Mouse (Mus musculus) urinary bladder, postnatal 4 days (tissue): ENCODE data around the gene Abcf2.
A peak's percentile ranks its signal among the peaks of the same experiment; 100 is the strongest.
"Not testable (repeated sequence)": the region's sequence is repeated elsewhere in the genome, so short reads cannot be mapped to it uniquely, and the experiment has no call there.

Experiments
- DNase-seq, 2 experiments: peaks; one replicate each; pipeline ENCODE4 v3.0.0; 2021 to 2022; ENCODE audit warnings: low spot score in 2 of 2

Gene Abcf2

DNA sequence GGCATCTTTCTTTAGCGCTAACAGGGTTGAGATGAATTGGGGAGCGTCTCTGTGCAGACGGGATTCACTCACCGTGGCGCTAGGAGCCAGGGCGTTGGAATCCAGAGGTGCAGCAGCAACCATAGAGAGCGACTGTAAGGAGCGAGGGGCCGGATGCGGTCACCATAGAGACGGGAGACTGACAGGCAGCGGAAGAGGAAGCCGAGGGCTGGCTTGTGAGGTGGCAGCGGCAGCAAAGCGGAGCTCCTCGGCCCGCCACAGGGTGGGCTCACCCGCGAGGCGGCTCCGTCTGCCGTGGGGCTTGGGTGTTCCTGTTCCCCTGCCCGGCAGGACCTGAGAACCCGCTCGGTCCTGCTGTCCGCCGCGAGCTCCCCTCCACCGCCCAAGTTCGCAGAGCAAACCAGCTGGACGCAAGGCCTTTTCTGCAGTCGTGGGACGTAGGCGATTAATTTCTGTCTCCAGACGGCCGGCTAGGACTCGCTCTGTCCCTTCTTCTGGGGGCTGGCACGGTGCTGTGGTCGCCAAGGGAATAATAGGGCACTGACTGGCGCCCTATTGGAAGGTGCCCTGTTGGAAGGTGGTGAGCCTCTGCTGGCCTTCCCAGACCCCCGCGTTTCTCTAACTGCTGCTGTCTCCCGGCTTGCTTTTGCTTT lies 9.4 kb upstream of the Abcf2 start, which contains the start of gene Chpf2:
Gene Chpf2, plus strand, starts transcription at position 195 of the 653 bp plus-strand sequence.
- DNase-seq, result peak; percentile 72 to 76

DNA sequence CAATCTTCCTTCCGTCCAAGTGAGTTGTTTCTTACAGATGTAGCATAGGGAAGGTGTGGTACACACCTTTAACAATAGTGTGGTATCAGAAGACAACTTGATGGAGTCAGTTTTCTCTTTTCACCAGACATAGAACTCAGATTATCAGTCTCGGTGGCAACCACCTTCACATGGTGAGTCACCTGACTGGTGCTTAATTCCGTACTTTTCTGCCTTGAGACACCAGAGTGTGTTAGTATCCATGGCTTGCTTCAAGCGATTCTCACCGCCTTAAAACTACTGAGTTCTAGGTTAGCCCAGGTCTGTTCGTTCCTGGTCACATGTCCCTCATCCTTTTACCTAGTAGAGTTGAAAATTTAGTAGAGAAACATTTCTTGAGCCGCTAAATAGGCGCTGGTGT lies 8.8 kb upstream of the Abcf2 start:
- no peak for DNase-seq

DNA sequence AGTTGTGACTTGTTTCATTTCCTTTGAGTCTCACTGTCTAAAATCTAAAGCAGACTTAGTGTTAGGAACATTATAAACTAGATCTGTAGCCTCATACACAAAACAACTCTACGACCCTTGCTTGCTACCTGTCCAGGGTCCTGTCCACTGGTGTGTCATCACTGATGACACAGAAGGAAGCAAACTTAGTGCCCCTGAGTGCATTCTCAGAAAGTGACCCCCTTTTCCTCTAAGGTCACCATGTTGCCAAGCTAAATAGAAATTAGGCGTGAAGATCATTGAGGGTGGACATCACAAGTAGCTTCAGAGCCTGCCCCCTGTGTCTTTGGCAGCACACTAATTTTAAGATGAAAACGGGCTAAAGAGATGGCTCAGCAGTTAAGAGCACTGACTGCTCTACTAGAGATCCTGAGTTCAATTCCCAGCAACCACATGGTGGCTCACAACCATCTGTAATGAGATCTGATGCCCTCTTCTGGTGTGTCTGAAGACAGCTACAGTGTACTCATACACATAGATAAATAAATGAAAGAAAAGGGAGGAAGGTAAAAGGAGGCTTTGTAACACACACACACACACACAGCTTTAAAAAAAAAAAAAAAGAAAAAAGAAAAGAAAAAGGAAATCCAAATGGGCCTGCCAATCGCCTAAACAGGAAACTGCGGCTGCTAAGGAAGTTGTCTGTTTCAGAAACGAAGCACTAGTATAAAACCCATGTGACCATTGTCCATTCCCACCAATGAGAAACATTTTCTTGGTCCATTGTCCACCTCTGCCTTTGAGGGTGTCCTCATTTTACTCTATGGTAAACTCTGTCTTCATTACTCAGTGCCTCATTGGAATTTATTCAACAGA lies 1.1 kb upstream of the Abcf2 start:
- DNase-seq, result no peak

DNA sequence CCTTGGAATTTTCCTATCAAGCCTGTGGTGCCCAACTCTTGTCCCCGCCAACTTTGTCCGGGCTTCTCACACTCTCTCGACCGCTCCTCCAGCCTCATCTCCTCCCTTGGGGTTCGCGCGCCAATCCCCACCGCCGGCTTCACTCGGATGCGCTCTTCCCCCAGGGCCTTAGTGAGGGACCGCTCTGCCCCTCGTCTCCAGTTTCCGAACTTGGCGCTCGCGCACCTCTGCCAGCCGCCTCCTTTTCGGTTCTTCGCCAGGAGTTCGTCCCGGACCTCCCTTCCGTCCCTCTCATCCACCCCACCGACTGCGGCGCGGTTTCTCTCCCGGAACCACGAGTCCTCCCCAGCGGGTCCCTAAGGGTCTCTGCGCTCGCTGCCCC lies 475 bp downstream of the Abcf2 start:
- no peak for DNase-seq

DNA sequence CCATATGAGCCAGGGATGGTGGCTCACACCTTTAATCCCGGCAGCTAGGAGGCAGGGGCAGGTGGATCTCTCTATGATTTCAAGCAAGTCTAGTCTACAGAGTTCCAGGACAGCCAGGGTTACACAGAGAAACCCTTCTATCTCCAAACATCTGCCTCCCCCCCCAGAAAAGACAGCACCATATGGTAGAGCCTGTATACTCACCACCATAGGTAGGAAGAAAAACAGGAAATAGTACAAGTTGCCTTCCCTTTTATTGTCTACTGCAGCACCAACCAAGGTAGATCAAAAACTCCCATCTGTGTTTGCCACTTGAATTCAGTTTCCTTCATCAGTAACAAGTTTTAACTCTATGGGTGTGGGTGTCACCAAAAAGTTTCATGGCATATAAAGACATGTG lies 1.3 kb downstream of the Abcf2 start:
- no peak for DNase-seq

DNA sequence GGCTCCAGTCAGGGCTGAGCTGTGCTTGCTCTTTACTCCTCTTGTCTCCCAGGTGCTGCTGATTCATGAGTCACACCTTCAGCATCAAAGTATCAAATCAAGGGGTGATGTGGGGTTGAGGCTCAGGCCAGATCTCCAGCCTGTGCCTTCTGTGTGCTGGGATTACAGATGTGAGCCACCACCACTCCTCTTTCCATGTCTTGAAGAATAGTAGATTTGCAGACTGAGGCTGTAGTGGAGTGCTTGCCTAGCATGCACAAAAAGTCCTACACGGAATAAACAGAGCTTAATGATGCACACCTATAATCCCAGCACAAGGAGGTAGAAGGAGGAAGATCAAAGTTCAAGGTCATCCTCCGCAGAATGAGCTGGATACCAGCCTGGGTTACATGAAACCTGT lies 20.6 kb downstream of the Abcf2 start, which contains the start of gene 4931409K22Rik:
Gene 4931409K22Rik, minus strand, starts transcription at position 101 of the 400 bp plus-strand sequence.
- no peak for DNase-seq

DNA sequence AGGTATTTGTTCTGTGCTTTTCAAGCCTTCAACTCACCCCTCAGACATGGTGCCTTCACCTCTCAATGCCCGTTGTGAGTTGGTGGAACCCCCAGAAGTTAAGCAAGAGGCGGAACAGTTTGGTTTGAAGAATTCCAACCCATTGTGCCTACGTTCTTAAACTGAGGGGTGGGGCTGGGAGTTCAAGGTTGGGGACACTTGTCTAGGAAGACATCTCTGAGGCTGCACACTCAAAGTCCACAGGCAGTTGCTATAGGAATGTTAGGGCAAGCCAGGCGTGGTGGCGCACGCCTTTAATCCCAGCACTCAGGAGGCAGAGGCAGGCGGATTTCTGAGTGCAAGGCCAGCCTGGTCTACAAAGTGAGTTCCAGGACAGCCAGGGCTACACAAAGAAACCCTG lies 21.9 kb downstream of the Abcf2 start:
- not testable (repeated sequence) for DNase-seq

DNA sequence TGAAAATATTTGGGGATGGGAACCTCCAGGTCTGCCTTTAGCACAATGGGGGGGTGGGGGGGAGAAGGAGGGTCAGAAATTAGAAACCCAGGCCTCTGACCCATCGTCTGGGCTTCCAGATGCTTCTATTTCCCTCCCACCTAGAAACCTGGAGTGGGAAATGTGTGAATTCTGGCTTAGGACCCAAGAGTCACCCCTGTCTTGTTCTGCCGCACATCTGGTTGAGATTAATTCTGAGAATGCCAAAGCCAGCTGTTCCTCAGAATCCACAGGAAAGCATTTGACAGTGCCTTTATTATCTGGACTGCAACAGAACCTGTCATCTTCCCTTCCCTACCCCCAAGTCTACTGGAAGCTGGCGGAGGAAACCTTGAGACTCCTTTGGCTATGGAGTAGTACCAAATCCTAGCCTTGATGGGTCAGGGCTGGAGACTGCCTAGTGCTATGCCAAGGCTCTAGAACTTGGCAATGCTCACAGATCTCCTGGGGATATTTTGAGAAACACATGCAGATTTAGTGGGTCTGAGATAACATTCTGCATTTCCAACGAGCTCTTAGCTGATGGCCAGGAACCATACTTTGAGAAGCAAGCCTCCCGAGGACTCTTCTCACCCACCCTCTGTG lies 23.5 kb downstream of the Abcf2 start:
- no peak for DNase-seq

DNA sequence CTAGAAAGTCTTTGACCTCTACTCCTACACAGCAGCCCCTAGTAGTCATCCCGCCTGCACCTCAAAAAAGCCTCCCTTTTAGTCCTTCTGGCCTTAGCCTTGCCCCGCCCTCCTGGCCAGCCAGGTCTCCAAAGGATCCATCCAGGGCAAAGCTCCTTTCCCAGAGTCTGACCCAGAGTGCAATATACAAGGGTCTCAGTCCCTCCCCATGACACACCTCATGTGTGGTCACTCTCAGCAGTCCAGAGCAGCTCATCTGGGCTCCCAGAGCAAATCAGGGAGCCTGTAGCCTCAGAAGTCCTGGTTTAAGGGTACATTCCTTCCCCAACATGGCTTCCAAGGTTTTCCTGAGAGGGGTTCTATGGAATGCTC lies 26.0 kb downstream of the Abcf2 start:
- no peak for DNase-seq

DNA sequence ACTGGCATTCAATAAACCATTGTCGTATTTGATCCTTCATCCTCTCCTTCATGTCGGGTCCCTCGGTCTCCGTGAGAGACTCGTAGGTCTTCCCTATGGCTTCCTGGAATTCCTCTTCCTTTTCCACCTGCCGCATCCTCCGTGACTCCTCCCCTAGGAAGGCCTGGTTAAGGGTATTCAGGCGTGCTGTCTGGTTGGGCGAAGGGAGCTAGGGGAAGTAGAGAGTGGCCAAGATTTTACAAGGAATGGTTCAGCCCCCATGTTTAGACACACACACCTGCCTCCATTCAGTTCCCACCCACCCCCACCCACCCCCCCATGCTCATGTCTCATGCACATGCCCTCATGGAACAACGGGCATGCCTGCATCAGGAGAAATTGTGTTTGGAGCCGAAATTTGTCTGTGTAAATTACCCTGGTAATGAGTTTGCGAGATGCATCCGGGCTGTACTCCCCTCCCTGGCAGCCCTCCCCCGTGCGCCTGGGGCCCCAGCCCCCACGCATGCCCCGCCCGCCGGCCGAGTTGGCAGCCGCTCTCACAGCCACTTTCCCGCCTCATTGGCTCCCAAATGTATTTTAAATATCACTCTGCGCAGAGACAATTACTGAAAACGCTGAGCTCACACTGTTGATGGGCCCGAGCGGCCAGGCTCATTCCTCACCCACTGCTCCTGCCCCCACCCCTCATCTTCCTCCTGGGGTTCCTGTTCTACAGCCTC lies 26.5 kb downstream of the Abcf2 start:
- peak in 1 of 2 experiments; percentile 63 for DNase-seq

DNA sequence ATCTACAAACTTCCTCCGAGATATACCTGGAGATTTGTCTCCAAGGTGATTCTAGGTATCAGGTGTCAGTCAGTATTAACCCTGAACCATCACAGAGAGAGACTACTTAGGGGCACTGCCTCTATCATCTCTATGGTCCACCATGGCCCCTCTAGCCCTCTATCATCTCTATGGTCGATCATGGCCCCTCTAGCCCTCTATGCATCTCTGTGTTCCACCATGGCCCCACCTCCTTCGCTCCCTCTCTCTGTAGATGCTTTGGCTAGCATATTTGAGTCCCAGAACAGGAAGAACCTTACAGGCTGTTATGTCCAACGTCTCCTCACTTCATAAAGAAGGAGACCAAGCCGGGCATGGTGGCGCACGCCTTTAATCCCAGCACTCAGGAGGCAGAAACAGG lies 34.6 kb downstream of the Abcf2 start:
- no peak for DNase-seq

DNA sequence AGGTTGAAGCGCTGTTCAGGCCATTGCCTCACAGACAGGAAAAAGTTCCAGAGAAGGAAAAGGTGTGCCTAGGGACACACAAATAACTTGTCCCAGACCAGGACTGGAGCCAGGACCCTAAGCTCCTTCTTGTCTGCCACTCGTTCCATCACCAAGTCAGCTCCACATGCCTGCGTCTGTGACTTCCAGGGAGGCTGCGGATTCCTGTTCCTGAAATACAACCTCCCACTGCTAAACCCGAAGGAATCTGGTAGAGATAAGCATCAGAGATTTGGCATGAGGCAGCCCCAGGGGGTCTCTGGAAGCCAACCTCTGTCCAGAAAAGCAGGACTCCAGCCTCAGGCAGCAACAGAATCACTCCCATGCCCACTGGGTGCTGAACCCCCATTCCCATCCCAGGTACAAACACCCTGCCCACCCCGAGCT lies 36.1 kb downstream of the Abcf2 start:
- no peak for DNase-seq

DNA sequence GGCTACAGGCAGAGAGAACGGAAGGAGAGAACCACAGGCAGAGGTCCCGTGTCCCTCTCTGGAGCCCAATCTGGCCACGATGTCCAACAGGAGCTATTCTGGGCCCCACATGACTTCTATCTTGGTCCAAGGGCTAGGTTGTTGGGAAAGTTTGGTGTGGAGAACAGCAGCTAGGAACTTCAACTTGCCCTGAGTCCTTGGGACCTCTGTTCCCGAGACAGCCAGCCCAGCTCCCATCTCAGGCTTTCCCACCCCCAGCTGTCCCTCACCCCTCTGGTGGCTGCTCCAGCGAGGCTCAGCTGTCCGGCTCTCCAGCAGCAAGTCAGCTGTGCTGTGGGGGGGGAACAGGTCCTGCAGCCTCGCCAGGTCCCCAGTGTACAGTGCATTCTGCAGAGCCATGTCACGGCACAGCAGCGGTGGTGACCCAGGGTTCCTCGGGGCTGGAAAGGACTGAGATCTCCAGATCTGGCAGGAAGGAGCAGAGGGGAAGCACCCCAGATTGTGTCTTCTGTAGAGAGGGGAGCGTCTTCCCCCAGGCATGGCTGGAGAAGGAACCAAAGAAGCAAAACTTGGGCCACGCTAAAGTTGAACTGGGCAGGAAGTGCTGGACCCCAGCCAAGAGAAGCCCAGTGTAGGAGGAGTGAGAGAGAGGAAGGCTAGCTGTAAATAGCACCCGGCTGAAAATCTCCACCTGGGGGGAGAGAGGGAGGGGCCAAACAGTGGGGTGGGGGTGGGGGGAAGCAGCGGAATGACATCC lies 36.7 kb downstream of the Abcf2 start, which contains the start of gene Asb10:
Gene Asb10, minus strand, starts transcription at position 592 of the 757 bp plus-strand sequence.
- peak; percentile 63 to 75 for DNase-seq

DNA sequence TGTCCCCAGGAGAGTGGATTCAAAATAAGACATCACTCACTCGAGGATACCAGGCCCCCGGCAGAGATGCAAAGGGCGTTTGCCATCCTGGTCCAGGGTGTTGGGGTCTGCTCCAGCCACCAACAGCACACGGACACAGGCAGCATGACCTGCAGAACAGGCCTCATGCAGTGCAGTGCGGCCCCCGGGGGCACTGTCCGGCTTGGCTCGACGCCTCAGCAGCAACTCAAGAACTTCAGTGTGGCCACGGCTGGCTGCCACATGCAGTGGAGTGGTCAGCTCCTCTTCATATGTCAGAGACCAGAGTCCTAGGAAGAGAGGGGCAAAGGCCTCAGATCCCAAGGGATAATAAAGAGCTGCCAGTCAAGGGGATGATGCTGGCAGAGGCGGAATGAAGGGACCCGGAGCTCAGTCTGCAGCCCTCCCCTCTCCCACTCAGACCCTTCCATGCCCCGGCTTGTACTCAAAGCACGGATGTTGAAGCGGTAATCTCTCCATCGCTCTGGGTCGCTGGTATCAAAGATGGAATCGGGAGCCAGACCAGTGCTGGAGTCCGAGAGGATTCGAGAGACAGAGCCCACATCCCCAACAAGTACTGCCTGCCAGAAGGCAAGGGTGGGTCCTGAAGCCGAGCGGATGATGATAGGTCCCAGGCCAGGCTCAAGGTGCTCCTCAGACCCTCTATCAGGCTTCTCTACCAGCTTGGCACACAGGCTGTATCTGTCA lies 37.5 kb downstream of the Abcf2 start:
- no peak for DNase-seq

DNA sequence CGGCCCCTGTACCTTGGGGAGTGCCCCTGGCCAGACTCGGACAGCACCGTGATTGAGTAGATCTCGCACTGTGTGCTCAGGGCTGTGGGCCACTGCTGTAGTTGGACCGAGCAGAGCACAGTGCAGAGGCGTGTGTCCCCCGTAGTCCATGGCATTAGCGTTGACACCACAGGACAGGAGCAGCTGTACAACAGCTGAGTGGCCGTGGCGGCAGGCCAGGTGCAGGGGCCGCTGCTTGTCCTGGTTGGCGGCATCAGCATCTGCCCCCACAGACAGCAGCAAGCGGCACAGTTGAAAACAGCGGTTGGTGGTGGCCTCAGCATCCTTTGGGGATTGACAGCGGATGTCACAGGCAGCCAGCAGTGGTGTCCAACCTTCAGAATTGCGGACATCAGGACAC lies 39.6 kb downstream of the Abcf2 start:
- DNase-seq, result no peak

DNA sequence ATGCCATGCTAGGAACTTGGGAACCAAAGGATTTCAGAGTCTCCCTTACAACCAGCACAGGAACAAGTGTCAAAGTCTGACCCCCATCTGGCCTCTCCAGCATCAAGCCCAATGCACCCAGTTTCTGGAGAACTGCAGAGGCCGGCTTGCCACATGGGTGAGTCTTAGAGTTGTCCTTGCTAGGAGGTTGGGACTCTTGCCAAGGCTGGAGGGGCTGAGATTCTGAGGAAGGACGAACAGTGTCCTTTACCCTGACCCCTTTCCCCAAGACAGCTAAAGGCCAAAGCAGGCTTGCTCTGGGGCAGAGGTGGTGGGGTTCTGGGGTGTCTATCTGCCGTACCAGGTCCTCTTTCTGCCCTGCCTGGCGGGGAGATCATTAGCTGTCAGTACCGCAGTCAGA lies 40.8 kb downstream of the Abcf2 start:
- no peak for DNase-seq

DNA sequence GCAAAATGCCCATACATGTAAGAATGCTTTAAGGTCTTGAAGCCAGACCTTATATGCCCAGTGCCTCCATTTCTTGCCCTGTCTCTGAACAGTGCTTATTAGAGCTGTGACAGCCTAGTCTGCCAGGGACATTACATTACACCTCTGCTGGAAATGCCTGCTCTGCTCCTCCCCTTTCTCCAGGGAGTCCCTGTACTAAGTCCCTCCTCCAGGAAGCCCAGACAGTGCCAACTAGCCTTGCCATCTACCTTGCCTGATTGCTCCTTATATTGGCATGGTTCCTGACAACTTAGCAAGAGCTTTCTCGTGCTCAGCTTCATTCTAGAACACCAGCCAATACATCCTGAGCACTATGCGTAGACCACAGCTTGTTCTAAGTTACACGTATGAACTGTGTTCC lies 41.5 kb downstream of the Abcf2 start:
- DNase-seq, result no peak

DNA sequence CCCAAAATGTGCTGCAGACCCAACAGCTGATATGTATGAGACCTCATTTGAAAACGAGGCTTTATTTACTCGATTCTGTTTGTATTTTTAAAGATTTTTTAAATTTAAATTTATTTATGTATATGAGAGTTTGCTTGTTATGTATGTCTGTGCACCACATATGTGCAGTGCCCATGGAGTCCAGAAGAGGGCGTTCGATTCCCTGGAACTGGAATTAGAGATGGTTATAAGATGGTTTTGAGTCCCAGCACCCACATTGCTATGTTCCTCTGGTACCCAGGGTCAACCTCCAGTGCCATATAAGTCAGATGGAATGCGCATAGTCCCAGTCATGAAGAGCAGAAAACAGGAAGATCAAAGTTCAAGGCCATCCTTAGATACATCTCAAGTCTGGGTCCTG lies 43.0 kb downstream of the Abcf2 start:
- no peak for DNase-seq

DNA sequence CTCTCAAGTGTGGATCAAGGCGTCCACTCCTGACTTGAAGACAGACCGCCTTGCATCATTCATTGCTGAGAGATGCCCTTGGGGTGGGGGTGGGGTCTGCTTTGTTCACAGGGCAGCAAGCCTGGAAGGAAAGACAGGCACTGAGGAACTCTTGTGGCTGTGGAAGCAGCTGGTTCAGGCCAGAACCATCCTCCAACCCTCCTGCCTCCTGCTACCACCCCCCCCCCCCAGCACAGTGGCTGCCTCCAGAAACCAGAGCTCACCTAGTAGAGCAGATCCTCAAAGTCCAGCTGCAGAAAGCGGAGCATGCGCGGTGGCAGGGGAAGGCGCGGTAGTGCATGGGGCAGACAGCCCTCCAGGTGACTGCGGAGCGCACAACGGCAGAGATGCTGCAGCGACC lies 43.9 kb downstream of the Abcf2 start:
- no peak for DNase-seq

DNA sequence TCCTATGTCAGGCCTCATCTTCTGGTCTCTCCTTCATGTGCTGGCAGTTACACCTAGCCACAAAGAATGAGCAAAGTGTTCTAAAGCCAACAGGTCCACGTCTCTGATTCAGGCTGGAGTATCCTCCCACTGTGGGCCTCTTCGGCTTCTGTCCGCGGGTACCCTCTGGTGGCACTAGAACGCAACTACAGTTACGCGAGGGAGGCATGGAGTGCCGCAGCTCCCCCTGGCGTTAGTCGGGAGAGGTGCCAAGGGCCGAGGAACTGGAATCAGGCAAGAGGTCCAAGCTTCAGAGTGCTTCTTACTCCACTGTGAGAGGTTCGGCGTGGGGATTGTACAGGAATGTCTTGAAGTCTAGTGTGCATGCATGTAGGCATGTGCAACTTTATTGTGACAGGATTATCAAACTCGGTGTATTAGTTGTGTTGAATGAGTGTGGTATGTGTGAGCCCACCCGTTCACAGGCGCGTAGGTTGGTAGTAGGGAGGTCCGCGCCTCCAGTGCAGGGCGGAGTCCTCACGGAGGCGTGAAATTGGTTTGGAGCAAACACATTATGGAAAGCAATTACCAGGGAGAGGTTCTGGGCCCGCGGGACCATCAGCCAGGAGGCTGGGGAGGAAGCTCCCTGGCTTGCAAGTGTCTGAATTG lies 47.1 kb downstream of the Abcf2 start:
- DNase-seq, result peak; percentile 85 to 93
